Mouse (Mus musculus): ENCODE data around the gene 4931406P16Rik. TPM values are rescaled to one million over a fixed set of nuclear protein-coding genes. Genes with fewer than 3 reads are reported as not detected.

4931406P16Rik gene
- polyA plus RNA-seq, 1 experiment from 2014 or later = 23.8 TPM

DNA sequence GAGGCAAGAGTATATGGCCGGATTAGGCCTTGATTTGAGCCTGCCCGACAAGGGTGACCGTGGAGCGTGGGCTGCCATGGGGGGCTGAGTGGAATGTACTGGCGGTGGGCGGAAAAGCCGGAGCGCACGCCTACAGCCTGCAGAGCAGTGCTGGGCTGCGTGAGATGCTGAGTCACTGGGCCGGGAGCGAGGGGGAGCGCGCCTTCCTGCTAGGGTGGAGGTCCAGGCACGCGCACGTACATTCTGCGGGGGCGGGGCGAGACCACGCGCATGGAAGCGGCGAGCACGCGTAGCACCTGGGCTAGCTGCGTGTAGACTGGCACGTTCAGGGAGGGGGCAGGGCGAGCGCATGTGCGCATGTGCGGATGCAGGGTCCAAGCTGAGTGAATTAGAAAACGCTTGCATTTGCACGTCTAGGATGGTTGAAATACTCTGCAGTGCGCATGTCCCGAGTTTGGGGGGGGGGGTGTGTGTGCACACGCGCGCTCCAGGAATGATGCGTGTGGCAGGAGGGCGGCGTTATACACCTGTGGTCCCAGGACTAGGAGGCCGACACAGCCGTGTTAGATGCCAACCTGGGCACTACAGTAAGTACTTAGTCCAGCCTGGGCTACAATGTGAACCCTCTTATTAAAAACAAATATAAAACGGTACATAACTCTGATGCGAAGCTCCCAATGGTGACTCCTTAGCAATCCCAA is 79.3 kb downstream of the 4931406P16Rik start:
- under 1% methylated on average over 46 of the region's 46 CpGs for WGBS
- H3K4me1 ChIP-seq = peaks cover 35% of the 10 kb centered on the region
- peak; percentile 100 for DNase-seq (ENCODE audit: extremely low spot score, low spot score)

GRCm38 (mm10) chr7:34232785-34233725 is 80.3 kb downstream of the 4931406P16Rik start:
- Histone ChIP-seq H3K27ac (peak overlapping the region; percentile 94), H3K4me1 (peaks cover 45% of the 10 kb centered on the region), H3K27me3 (ENCODE audit: poor library complexity, severe bottlenecking) (no peaks in the 10 kb centered on the region), H3K4me3 (peak overlapping the region; percentile 52), H3K9me3 (no peaks in the 10 kb centered on the region), H3K36me3 (replicated peaks) (peaks cover 30% of the 10 kb centered on the region)
- no peak for DNase-seq (ENCODE audit: extremely low spot score, low spot score)
- 46% methylated on average over 7 of the region's 7 CpGs for WGBS

More for the DNA sequence above, 79.3 kb downstream of the 4931406P16Rik start:
- Histone ChIP-seq H3K27ac (peak overlapping the region; percentile 94), H3K4me3 (peak overlapping the region; percentile 52), H3K9me3 (no peaks in the 10 kb centered on the region), H3K36me3 (replicated peaks) (peaks cover 31% of the 10 kb centered on the region), H3K27me3 (ENCODE audit: poor library complexity, severe bottlenecking) (no peaks in the 10 kb centered on the region)

DNA sequence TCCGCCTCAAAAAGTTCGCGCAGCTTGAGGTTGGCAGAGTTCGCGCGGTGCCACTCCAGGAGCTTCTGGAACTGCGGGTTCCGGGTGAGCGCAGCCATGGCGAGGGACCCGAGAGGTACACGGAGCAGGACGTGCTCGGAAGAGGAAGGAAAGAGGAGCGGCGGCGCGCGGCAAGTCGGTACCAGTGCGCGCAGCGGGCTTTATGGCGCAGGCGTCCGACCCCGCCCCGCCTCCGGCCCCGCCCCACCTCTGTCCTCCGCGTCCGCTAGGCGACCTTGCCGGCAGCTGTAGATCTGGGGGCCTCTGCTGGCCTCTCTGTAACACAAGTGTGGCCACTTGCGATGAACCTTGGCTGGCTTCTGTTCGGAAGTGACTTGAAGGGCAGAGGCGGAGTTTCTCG is 83.2 kb downstream of the 4931406P16Rik start, which contains the start of gene Gpi1:
Gpi1 (minus strand) TSS at position 221 of the 400 bp plus-strand sequence.
- Histone ChIP-seq H3K36me3 (replicated peaks) (peaks cover 39% of the 10 kb centered on the region), H3K4me3 (peak within 1 kb of the TSS; percentile 87), H3K9me3 (no peaks in the 10 kb centered on the region), H3K27me3 (ENCODE audit: poor library complexity, severe bottlenecking) (no peaks in the 10 kb centered on the region), H3K27ac (peak within 1 kb of the TSS; percentile 97), H3K4me1 (peaks cover 63% of the 10 kb centered on the region)
- under 1% methylated on average over 34 of the region's 39 CpGs for WGBS
- DNase-seq (ENCODE audit: extremely low spot score, low spot score) = peak; percentile 91

DNA sequence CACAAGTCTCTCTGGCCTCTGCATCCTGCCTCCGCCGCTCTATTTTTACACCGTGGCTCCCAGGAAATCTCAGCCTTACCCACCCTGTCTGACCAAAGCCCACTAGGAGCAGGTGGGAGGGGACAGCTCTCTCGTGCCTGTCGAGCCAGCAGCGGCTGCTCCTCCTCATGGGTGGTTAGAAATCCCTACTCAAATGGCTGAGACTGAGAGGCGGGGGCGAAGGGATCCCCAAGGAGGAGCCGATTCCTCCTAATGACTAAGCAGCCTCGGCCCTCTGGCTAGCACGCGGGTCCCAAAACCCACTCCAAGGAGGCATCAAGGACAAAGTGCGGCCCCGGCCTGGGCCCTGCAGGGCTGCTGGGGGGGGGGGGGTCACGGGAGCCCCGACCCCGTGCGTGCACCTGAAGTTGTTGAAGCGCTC is 83.7 kb downstream of the 4931406P16Rik start:
- Histone ChIP-seq H3K4me1 (peaks cover 59% of the 10 kb centered on the region), H3K36me3 (replicated peaks) (peaks cover 43% of the 10 kb centered on the region), H3K4me3 (peak overlapping the region; percentile 87), H3K27me3 (ENCODE audit: poor library complexity, severe bottlenecking) (no peaks in the 10 kb centered on the region), H3K9me3 (no peaks in the 10 kb centered on the region), H3K27ac (peak overlapping the region; percentile 97)
- DNase-seq (ENCODE audit: extremely low spot score, low spot score) = no peak
- WGBS = under 1% methylated on average over 19 of the region's 19 CpGs

DNA sequence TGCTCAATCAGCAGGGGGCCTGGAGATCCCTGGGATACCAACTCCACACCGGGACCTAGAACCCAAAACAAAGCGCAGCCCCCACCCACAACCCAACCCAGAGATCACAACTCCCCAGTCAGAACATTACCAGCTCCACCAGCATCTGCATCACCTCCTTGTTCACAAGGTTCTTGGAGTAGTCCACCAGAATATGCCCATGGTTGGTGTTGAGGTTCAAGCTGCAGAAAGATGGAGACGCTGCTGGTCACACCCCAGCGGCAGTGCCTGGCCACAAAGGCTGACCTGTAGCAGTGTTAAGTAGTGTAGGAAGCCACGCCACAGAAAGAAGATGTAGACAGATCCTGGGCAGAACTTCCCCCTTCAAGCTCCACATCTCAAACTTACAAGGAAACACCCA is 84.2 kb downstream of the 4931406P16Rik start:
- peaks cover 49% of the 10 kb centered on the region for H3K36me3 ChIP-seq (replicated peaks)
- H3K27me3 ChIP-seq (ENCODE audit: poor library complexity, severe bottlenecking) = no peaks in the 10 kb centered on the region
- H3K4me1 ChIP-seq = peaks cover 57% of the 10 kb centered on the region
- DNase-seq (ENCODE audit: extremely low spot score, low spot score) = no peak
- H3K27ac ChIP-seq = peak overlapping the region; percentile 97
- 20% methylated on average over 5 of the region's 5 CpGs for WGBS
- peak overlapping the region; percentile 87 for H3K4me3 ChIP-seq
- H3K9me3 ChIP-seq = no peaks in the 10 kb centered on the region

DNA sequence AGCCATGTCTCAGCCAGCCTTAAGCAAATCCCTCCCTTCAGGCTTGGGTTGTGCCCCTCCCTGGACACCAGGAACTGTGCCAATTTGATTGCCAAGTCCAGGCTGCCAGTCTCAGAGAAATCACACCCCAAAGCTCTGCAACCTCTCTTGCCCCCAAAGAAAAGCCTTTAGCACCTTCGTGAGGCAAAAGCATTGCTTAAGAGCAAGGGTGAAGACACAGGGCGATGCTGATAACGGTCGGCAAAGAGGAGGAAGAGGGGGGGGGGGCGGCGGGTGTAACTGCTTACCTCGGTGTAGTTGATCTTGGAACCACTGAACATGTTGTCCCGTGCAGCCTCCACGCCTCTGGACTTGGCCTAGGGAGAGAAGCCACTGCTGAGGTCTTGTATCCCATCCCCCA is 84.7 kb downstream of the 4931406P16Rik start:
- Histone ChIP-seq H3K27me3 (ENCODE audit: poor library complexity, severe bottlenecking) (no peaks in the 10 kb centered on the region), H3K36me3 (replicated peaks) (peaks cover 54% of the 10 kb centered on the region), H3K4me1 (peaks cover 53% of the 10 kb centered on the region), H3K4me3 (peak overlapping the region; percentile 87), H3K27ac (peak overlapping the region; percentile 97), H3K9me3 (no peaks in the 10 kb centered on the region)
- WGBS = 75% methylated on average over 8 of the region's 9 CpGs
- DNase-seq (ENCODE audit: extremely low spot score, low spot score) = no peak

- H3K27ac ChIP-seq = no peak overlapping the region
- H3K9me3 ChIP-seq = no peaks in the 10 kb centered on the region
- no peak overlapping the region for H3K4me3 ChIP-seq
- H3K27me3 ChIP-seq (ENCODE audit: poor library complexity, severe bottlenecking) = no peaks in the 10 kb centered on the region
- H3K4me1 ChIP-seq = peaks cover 42% of the 10 kb centered on the region
- peaks cover 72% of the 10 kb centered on the region for H3K36me3 ChIP-seq (replicated peaks)
- WGBS = 94% methylated on average over 12 of the region's 12 CpGs
- DNase-seq (ENCODE audit: extremely low spot score, low spot score) = no peak
Observed at GRCm38 (mm10) chr7:34226846-34227245, 86.5 kb downstream of the 4931406P16Rik start.

- H3K27ac ChIP-seq = no peak overlapping the region
- peaks cover 42% of the 10 kb centered on the region for H3K4me1 ChIP-seq
- no peaks in the 10 kb centered on the region for H3K9me3 ChIP-seq
- 0 out of 2 replicates have a peak overlapping the region, but pooled peaks have one; percentile 2 for H3K4me3 ChIP-seq
- 94% methylated on average over 8 of the region's 8 CpGs for WGBS
- no peaks in the 10 kb centered on the region for H3K27me3 ChIP-seq (ENCODE audit: poor library complexity, severe bottlenecking)
- peaks cover 79% of the 10 kb centered on the region for H3K36me3 ChIP-seq (replicated peaks)
- no peak for DNase-seq (ENCODE audit: extremely low spot score, low spot score)
Observed at GRCm38 (mm10) chr7:34226086-34226485, 87.3 kb downstream of the 4931406P16Rik start.

GRCm38 (mm10) chr7:34224308-34224707 is 89.0 kb downstream of the 4931406P16Rik start:
- Histone ChIP-seq H3K36me3 (replicated peaks) (peaks cover 97% of the 10 kb centered on the region), H3K4me1 (peaks cover 31% of the 10 kb centered on the region), H3K4me3 (no peak overlapping the region), H3K27ac (no peak overlapping the region), H3K27me3 (ENCODE audit: poor library complexity, severe bottlenecking) (no peaks in the 10 kb centered on the region), H3K9me3 (no peaks in the 10 kb centered on the region)
- 97% methylated on average over 6 of the region's 6 CpGs for WGBS
- DNase-seq (ENCODE audit: extremely low spot score, low spot score) = no peak

DNA sequence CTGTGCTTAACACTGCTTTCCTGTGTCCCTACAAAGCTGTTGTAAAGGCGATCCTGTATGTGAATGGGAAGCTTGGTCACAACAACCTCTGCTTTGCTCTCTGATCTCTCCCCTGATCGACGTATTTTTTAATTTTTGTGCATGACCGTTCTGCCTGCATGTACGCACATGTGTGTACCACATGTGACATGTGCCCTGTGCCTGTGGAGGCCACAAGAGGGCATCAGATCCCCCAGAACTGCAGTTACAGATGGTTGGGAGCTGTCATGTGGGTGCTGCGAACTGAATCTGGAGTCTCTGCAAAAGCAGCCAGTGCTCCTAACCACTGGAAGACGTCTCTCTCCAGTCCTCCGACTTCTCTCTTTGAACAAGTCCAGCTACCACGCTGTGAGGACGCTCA is 91.0 kb downstream of the 4931406P16Rik start:
- Histone ChIP-seq H3K4me1 (peaks cover 11% of the 10 kb centered on the region), H3K4me3 (no peak overlapping the region), H3K27me3 (ENCODE audit: poor library complexity, severe bottlenecking) (no peaks in the 10 kb centered on the region), H3K9me3 (no peaks in the 10 kb centered on the region), H3K36me3 (replicated peaks) (peaks cover 100% of the 10 kb centered on the region), H3K27ac (no peak overlapping the region)
- 96% methylated on average over 10 of the region's 10 CpGs for WGBS
- no peak for DNase-seq (ENCODE audit: extremely low spot score, low spot score)

DNA sequence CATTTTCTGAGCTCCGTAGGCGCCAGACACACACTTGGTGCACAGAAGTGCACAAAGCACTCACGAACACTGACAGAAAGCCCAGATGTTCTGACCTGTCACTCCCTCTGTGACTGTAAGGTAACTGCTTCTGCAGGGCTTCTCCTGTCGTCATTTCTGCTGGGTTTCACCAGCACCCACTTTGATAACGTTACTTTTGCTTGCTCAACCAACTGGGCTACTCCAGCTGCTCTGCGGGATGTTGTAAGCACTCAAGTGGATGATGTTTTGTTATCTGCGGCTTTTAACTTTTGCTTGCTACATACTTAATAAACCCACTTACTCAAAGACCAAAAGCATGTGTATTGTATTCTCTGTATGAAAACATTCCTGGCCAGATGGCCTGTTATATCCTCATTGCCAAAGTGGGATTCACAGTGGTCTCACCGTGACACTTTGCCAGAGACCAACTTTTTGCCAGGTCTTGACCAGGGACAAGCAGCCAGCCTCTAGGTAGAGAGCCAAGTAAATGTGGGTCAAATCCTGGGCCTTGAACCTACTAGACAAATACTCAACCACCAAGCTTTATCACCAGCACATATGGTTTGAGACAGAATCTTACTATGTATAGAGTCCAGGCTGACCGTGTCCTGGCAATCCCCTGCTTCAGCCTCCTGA is 91.6 kb downstream of the 4931406P16Rik start:
- H3K9me3 ChIP-seq = no peaks in the 10 kb centered on the region
- 91% methylated on average over 9 of the region's 9 CpGs for WGBS
- no peak for DNase-seq (ENCODE audit: extremely low spot score, low spot score)
- peaks cover 9% of the 10 kb centered on the region for H3K4me1 ChIP-seq
- peaks cover 100% of the 10 kb centered on the region for H3K36me3 ChIP-seq (replicated peaks)
- no peak overlapping the region for H3K4me3 ChIP-seq
- H3K27me3 ChIP-seq (ENCODE audit: poor library complexity, severe bottlenecking) = no peaks in the 10 kb centered on the region
- no peak overlapping the region for H3K27ac ChIP-seq

DNA sequence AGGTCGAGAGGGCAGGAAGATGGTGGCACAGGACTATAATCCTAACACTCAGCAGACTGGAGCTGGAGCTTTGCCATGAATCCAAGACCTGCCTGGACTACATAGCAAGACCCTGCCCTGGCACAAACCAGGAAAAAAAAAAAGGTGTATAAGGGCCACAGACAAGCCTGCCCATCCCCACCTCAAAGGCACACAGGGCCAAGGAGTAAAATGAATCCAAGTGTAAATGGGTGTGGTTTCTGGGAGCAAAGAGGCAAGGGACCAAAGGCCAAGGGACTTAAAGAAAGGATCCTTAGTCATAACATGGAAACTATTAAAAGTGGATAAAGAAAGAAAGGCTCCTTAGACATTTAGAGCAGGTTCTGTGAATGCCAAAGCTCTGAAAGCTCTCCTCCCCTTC is 94.9 kb downstream of the 4931406P16Rik start:
- 73% methylated on average over 1 of the region's 1 CpGs for WGBS
- H3K36me3 ChIP-seq (replicated peaks) = peaks cover 100% of the 10 kb centered on the region

More for the DNA sequence above, 94.9 kb downstream of the 4931406P16Rik start:
- no peaks in the 10 kb centered on the region for H3K27me3 ChIP-seq (ENCODE audit: poor library complexity, severe bottlenecking)
- no peak overlapping the region for H3K27ac ChIP-seq
- H3K9me3 ChIP-seq = no peaks in the 10 kb centered on the region
- no peaks in the 10 kb centered on the region for H3K4me1 ChIP-seq
- DNase-seq (ENCODE audit: extremely low spot score, low spot score) = no peak
- no peak overlapping the region for H3K4me3 ChIP-seq
